Mouse (Mus musculus): Measurements from ENCODE around the gene F7. TPM values are rescaled to one million over a fixed set of nuclear protein-coding genes. Genes with fewer than 3 reads are reported as not detected.

F7 gene
- polyA plus RNA-seq, 1 experiment from 2014 or later = not detected

- no peak overlapping the region for H3K4me3 ChIP-seq
- H3K27me3 ChIP-seq (replicated peaks) = no peaks in the 10 kb centered on the region
- H3K4me1 ChIP-seq = 0 out of 2 replicates have a peak, but pooled peaks cover 5% of the 10 kb centered on the region
- no peak overlapping the region for H3K9ac ChIP-seq
- ATAC-seq (ENCODE audit: extremely low read depth, insufficient number of reproducible peaks, low FRiP score, low TSS enrichment) = no peak
- H3K4me2 ChIP-seq = no peak overlapping the region
- no peaks in the 10 kb centered on the region for H3K36me3 ChIP-seq
- 66% methylated on average over 5 of the region's 5 CpGs for WGBS
- no peaks in the 10 kb centered on the region for H3K9me3 ChIP-seq
- no peak overlapping the region for H3K27ac ChIP-seq (replicated peaks)
Observed at GRCm38 (mm10) chr8:13028482-13028881, 2.6 kb downstream of the F7 start.

- Histone ChIP-seq H3K9me3 (no peaks in the 10 kb centered on the region), H3K9ac (no peak overlapping the region), H3K27ac (replicated peaks) (peak overlapping the region; percentile 44), H3K4me2 (no peak overlapping the region), H3K36me3 (no peaks in the 10 kb centered on the region), H3K4me3 (no peak overlapping the region), H3K4me1 (peaks cover 39% of the 10 kb centered on the region), H3K27me3 (replicated peaks) (no peaks in the 10 kb centered on the region)
- ATAC-seq (ENCODE audit: extremely low read depth, insufficient number of reproducible peaks, low FRiP score, low TSS enrichment) = no peak
- 62% methylated on average over 10 of the region's 10 CpGs for WGBS
Observed at GRCm38 (mm10) chr8:13036346-13036812, 10.5 kb downstream of the F7 start.

- Histone ChIP-seq H3K36me3 (no peaks in the 10 kb centered on the region), H3K9ac (peak within 1 kb of the TSS; percentile 58), H3K27ac (replicated peaks) (peak within 1 kb of the TSS; percentile 44), H3K27me3 (replicated peaks) (no peaks in the 10 kb centered on the region), H3K4me2 (no peak within 1 kb of the TSS), H3K4me1 (peaks cover 39% of the 10 kb centered on the region), H3K9me3 (no peaks in the 10 kb centered on the region), H3K4me3 (no peak within 1 kb of the TSS)
- 55% methylated on average over 7 of the region's 7 CpGs for WGBS
- ATAC-seq (ENCODE audit: extremely low read depth, insufficient number of reproducible peaks, low FRiP score, low TSS enrichment) = no peak
Observed at GRCm38 (mm10) chr8:13037015-13037414, 11.2 kb downstream of the F7 start, which contains the start of gene F10. F10 (plus strand) TSS chr8:13037308.

- H3K9ac ChIP-seq = peak overlapping the region; percentile 58
- H3K4me1 ChIP-seq = peaks cover 39% of the 10 kb centered on the region
- no peaks in the 10 kb centered on the region for H3K36me3 ChIP-seq
- no peak for ATAC-seq (ENCODE audit: extremely low read depth, insufficient number of reproducible peaks, low FRiP score, low TSS enrichment)
- no peak overlapping the region for H3K4me3 ChIP-seq
- 0 out of 2 replicates have a peak overlapping the region, but pooled peaks have one; percentile 15 for H3K27ac ChIP-seq (replicated peaks)
- no peak overlapping the region for H3K4me2 ChIP-seq
- H3K27me3 ChIP-seq (replicated peaks) = no peaks in the 10 kb centered on the region
- 9% methylated on average over 5 of the region's 5 CpGs for WGBS
- no peaks in the 10 kb centered on the region for H3K9me3 ChIP-seq
Observed at GRCm38 (mm10) chr8:13037569-13037968, 11.7 kb downstream of the F7 start.

- no peak for ATAC-seq (ENCODE audit: extremely low read depth, insufficient number of reproducible peaks, low FRiP score, low TSS enrichment)
- WGBS = 70% methylated on average over 6 of the region's 6 CpGs
- no peak overlapping the region for H3K27ac ChIP-seq (replicated peaks)
Observed at GRCm38 (mm10) chr8:13039054-13039453, 13.2 kb downstream of the F7 start.

GRCm38 (mm10) chr8:13041459-13041858 lies 15.6 kb downstream of the F7 start:
- WGBS = 79% methylated on average over 4 of the region's 4 CpGs
- no peak overlapping the region for H3K4me2 ChIP-seq
- H3K9me3 ChIP-seq = no peaks in the 10 kb centered on the region
- no peak overlapping the region for H3K27ac ChIP-seq (replicated peaks)
- peaks cover 27% of the 10 kb centered on the region for H3K4me1 ChIP-seq
- no peaks in the 10 kb centered on the region for H3K27me3 ChIP-seq (replicated peaks)
- no peaks in the 10 kb centered on the region for H3K36me3 ChIP-seq
- no peak overlapping the region for H3K4me3 ChIP-seq
- H3K9ac ChIP-seq = no peak overlapping the region
- ATAC-seq (ENCODE audit: extremely low read depth, insufficient number of reproducible peaks, low FRiP score, low TSS enrichment) = no peak

More at GRCm38 (mm10) chr8:13039054-13039453, 13.2 kb downstream of the F7 start:
- Histone ChIP-seq H3K9ac (no peak overlapping the region), H3K36me3 (no peaks in the 10 kb centered on the region), H3K4me3 (no peak overlapping the region), H3K4me2 (no peak overlapping the region), H3K4me1 (peaks cover 39% of the 10 kb centered on the region), H3K9me3 (no peaks in the 10 kb centered on the region), H3K27me3 (replicated peaks) (no peaks in the 10 kb centered on the region)

GRCm38 (mm10) chr8:13047652-13048051 lies 21.8 kb downstream of the F7 start:
- no peak for ATAC-seq (ENCODE audit: extremely low read depth, insufficient number of reproducible peaks, low FRiP score, low TSS enrichment)
- H3K9me3 ChIP-seq = no peaks in the 10 kb centered on the region

GRCm38 (mm10) chr8:13050550-13050949 lies 24.7 kb downstream of the F7 start:
- no peak for ATAC-seq (ENCODE audit: extremely low read depth, insufficient number of reproducible peaks, low FRiP score, low TSS enrichment)
- no peak overlapping the region for H3K27ac ChIP-seq (replicated peaks)
- no peaks in the 10 kb centered on the region for H3K4me1 ChIP-seq
- H3K4me2 ChIP-seq = no peak overlapping the region
- no peaks in the 10 kb centered on the region for H3K27me3 ChIP-seq (replicated peaks)
- H3K9ac ChIP-seq = no peak overlapping the region
- H3K36me3 ChIP-seq = no peaks in the 10 kb centered on the region
- 76% methylated on average over 10 of the region's 10 CpGs for WGBS
- H3K4me3 ChIP-seq = no peak overlapping the region
- no peaks in the 10 kb centered on the region for H3K9me3 ChIP-seq

More at GRCm38 (mm10) chr8:13047652-13048051, 21.8 kb downstream of the F7 start:
- Histone ChIP-seq H3K4me2 (no peak overlapping the region), H3K27ac (replicated peaks) (no peak overlapping the region), H3K4me1 (no peaks in the 10 kb centered on the region), H3K36me3 (no peaks in the 10 kb centered on the region), H3K27me3 (replicated peaks) (no peaks in the 10 kb centered on the region), H3K4me3 (no peak overlapping the region), H3K9ac (no peak overlapping the region)
- WGBS = 67% methylated on average over 5 of the region's 5 CpGs

- no peak overlapping the region for H3K4me3 ChIP-seq
- H3K27ac ChIP-seq (replicated peaks) = no peak overlapping the region
- no peak overlapping the region for H3K9ac ChIP-seq
- 86% methylated on average over 4 of the region's 4 CpGs for WGBS
- H3K27me3 ChIP-seq (replicated peaks) = 0 out of 2 replicates have a peak, but pooled peaks cover 5% of the 10 kb centered on the region
- no peak for ATAC-seq (ENCODE audit: extremely low read depth, insufficient number of reproducible peaks, low FRiP score, low TSS enrichment)
- H3K9me3 ChIP-seq = no peaks in the 10 kb centered on the region
- H3K4me2 ChIP-seq = no peak overlapping the region
- no peaks in the 10 kb centered on the region for H3K36me3 ChIP-seq
- H3K4me1 ChIP-seq = peaks cover 4% of the 10 kb centered on the region; the same call in 1 of the 2 replicates
Observed at GRCm38 (mm10) chr8:13057351-13057750, 31.5 kb downstream of the F7 start.

- peaks cover 4% of the 10 kb centered on the region; the same call in 1 of the 2 replicates for H3K4me1 ChIP-seq
- H3K27me3 ChIP-seq (replicated peaks) = 0 out of 2 replicates have a peak, but pooled peaks cover 10% of the 10 kb centered on the region
- no peak within 1 kb of the TSS for H3K27ac ChIP-seq (replicated peaks)
- no peak within 1 kb of the TSS for H3K4me2 ChIP-seq
- no peak within 1 kb of the TSS for H3K4me3 ChIP-seq
- no peak for ATAC-seq (ENCODE audit: extremely low read depth, insufficient number of reproducible peaks, low FRiP score, low TSS enrichment)
- H3K36me3 ChIP-seq = no peaks in the 10 kb centered on the region
- WGBS = 66% methylated on average over 17 of the region's 17 CpGs
- no peak within 1 kb of the TSS for H3K9ac ChIP-seq
- H3K9me3 ChIP-seq = no peaks in the 10 kb centered on the region
Observed at GRCm38 (mm10) chr8:13060441-13061150, 34.8 kb downstream of the F7 start, which contains the start of gene Proz. Proz (plus strand) TSS chr8:13060914.

- Histone ChIP-seq H3K4me2 (no peak overlapping the region), H3K27me3 (replicated peaks) (0 out of 2 replicates have a peak, but pooled peaks cover 10% of the 10 kb centered on the region), H3K27ac (replicated peaks) (no peak overlapping the region), H3K36me3 (no peaks in the 10 kb centered on the region), H3K4me1 (peaks cover 2% of the 10 kb centered on the region; the same call in 1 of the 2 replicates), H3K9me3 (no peaks in the 10 kb centered on the region), H3K4me3 (no peak overlapping the region), H3K9ac (no peak overlapping the region)
- no peak for ATAC-seq (ENCODE audit: extremely low read depth, insufficient number of reproducible peaks, low FRiP score, low TSS enrichment)
- WGBS = 70% methylated on average over 16 of the region's 16 CpGs
Observed at GRCm38 (mm10) chr8:13063112-13063511, 37.3 kb downstream of the F7 start.
